Mouse (Mus musculus) E14TG2a.4 (cell line): ENCODE results near the gene Pdzd7.

Experiments used
- CTCF ChIP-seq: conservative IDR thresholded peaks from 2 replicates; pipeline ENCODE4 v1.5.1; 2014; ENCODE audit warnings: low read length
- POU5F1 ChIP-seq: IDR thresholded peaks from 2 replicates; pipeline ENCODE4 v1.6.1; 2014; ENCODE audit warnings: low read length, borderline replicate concordance

GRCm38 (mm10) chr19:45077742-45078645 is 32.5 kb upstream of the Pdzd7 start:
- TF ChIP-seq CTCF = no peak
- TF ChIP-seq POU5F1 = no peak
